Mouse (Mus musculus) midbrain, embryonic 12.5 days (tissue): ENCODE data around the gene Itprid2. TPM values are rescaled to one million over a fixed set of nuclear protein-coding genes. Genes with fewer than 3 reads are reported as not detected.

ENCODE experiments used
- polyA plus RNA-seq: library from polyadenylated mRNA; unstranded; fragments of >200 nt; fragmentation: Nextera tagmentation; extraction: Ambion mirVana; gene quantifications from 2 replicates; pipeline ENCODE4 v1.2.1, GENCODE M21; 2016

The Itprid2 gene
- polyA plus RNA-seq, 1 experiment from 2014 or later = 5.2 TPM

Other genes with a start within 250 kb of the Itprid2 start
- gene Neurod1, start 178.6 kb upstream of the Itprid2 start, polyA plus RNA-seq = 44.4 and 47.6 TPM in 2 replicates
- 2.6 and 4.2 TPM in 2 replicates for gene Cerkl, start 178.6 kb upstream of the Itprid2 start, polyA plus RNA-seq
- gene Ppp1r1c, start 72.4 kb downstream of the Itprid2 start, polyA plus RNA-seq = 1.3 and 2.0 TPM in 2 replicates